Mouse (Mus musculus) heart, embryonic 13.5 days (tissue): Measurements from ENCODE around the gene Susd3. TPM values are rescaled to one million over a fixed set of nuclear protein-coding genes. Genes with fewer than 3 reads are reported as not detected.

Experiments used
- ATAC-seq: fragments of 200-750 bp; cut with Nextera tagmentation; 2 replicates; pipeline ENCODE4 v1.8.0; 2017; ENCODE audit warnings: moderate TSS enrichment; ENCODE audit not compliant: insufficient number of reproducible peaks, low FRiP score, low TSS enrichment; ENCODE audit errors: extremely low read depth
- H3K27ac ChIP-seq: fragments of 300-500 bp; sonication (generic); replicated peaks from 2 replicates; pipeline ENCODE4 v1.5.1; 2015; ENCODE audit warnings: moderate library complexity, mild to moderate bottlenecking, inconsistent platforms
- H3K27me3 ChIP-seq: fragments of 300-500 bp; sonication (generic); replicated peaks from 2 replicates; pipeline ENCODE4 v1.6.1; 2015; ENCODE audit warnings: mild to moderate bottlenecking, inconsistent platforms
- H3K36me3 ChIP-seq: fragments of 300-500 bp; sonication (generic); 2 replicates; pipeline ENCODE4 v1.6.1; 2015; ENCODE audit warnings: mild to moderate bottlenecking, inconsistent platforms
- H3K4me1 ChIP-seq: fragments of 300-500 bp; sonication (generic); 2 replicates; pipeline ENCODE4 v1.6.1; 2015; ENCODE audit warnings: inconsistent platforms
- H3K4me2 ChIP-seq: fragments of 300-500 bp; sonication (generic); 2 replicates; pipeline ENCODE4 v1.6.1; 2015; ENCODE audit warnings: inconsistent platforms, mild to moderate bottlenecking, moderate library complexity
- H3K4me3 ChIP-seq: fragments of 300-500 bp; sonication (generic); 2 replicates; pipeline ENCODE4 v1.5.1; 2015; ENCODE audit warnings: moderate library complexity, mild to moderate bottlenecking, inconsistent platforms
- H3K9ac ChIP-seq: fragments of 300-500 bp; sonication (generic); 2 replicates; pipeline ENCODE4 v1.6.1; 2015; ENCODE audit warnings: inconsistent platforms, mild to moderate bottlenecking, moderate library complexity
- H3K9me3 ChIP-seq: fragments of 300-500 bp; sonication (generic); 2 replicates; pipeline ENCODE4 v1.6.1; 2016; ENCODE audit warnings: inconsistent platforms
- WGBS: fragments of 180-500 bp; shearing (Covaris S2); methylation state at CpG from one replicate; pipeline ENCODE4 v1.1.7; 2015; ENCODE audit warnings: mixed read lengths; 5-methylcytosine and 5-hydroxymethylcytosine counted together
- polyA plus RNA-seq: library from polyadenylated mRNA; unstranded; fragments of >200 nt; fragmentation: Nextera tagmentation; extraction: Ambion mirVana; gene quantifications from 2 replicates; pipeline ENCODE4 v1.2.1, GENCODE M21; 2015

The Susd3 gene
- polyA plus RNA-seq, 1 experiment from 2014 or later, result 1.9 TPM

GRCm38 (mm10) chr13:49186798-49187287 is 61.7 kb downstream of the Susd3 start:
- Histone ChIP-seq H3K27me3 (no peaks in the 10 kb centered on the region), H3K4me1 (peaks cover 68% of the 10 kb centered on the region), H3K4me3 (peak overlapping the region; percentile 88), H3K4me2 (peak overlapping the region; percentile 99), H3K27ac (peak overlapping the region; percentile 90), H3K36me3 (no peaks in the 10 kb centered on the region), H3K9ac (peak overlapping the region; percentile 91), H3K9me3 (no peaks in the 10 kb centered on the region)
- 22% methylated on average over 11 of the region's 11 CpGs for WGBS
- ATAC-seq, result no peak

- H3K4me3 ChIP-seq, result no peak overlapping the region
- ATAC-seq, result no peak
- H3K4me1 ChIP-seq, result peaks cover 54% of the 10 kb centered on the region
- no peak overlapping the region for H3K4me2 ChIP-seq
- H3K27me3 ChIP-seq, result no peaks in the 10 kb centered on the region
- no peak overlapping the region for H3K9ac ChIP-seq
- H3K9me3 ChIP-seq, result no peaks in the 10 kb centered on the region
- H3K27ac ChIP-seq, result peak overlapping the region; percentile 36; the same call in 1 of the 2 replicates
- 33% methylated on average over 5 of the region's 5 CpGs for WGBS
- no peaks in the 10 kb centered on the region for H3K36me3 ChIP-seq
Measured at GRCm38 (mm10) chr13:49183646-49184045, 64.9 kb downstream of the Susd3 start.

DNA sequence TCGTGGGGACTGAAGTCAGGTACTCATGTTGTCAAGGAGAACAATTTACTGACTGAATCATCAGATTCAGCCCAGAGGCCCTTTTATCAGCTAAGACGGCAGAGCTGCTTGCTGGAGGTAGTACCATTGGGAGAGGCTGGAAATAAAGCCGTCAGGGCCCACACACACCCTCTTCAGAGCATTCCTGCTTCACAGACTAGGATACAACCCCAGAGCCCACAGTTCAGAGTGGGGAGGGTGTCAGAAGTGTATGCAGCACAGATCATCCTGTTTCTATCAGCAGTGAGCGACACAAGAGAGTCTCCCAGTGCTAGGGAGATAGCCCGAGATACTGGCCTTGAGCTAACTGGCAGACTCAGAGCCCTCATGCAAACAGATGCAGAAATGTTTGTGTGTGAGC is 65.3 kb downstream of the Susd3 start:
- ATAC-seq, result no peak
- Histone ChIP-seq H3K27ac (peak overlapping the region; percentile 36; the same call in 1 of the 2 replicates), H3K4me1 (peaks cover 54% of the 10 kb centered on the region), H3K36me3 (no peaks in the 10 kb centered on the region), H3K9me3 (no peaks in the 10 kb centered on the region), H3K27me3 (no peaks in the 10 kb centered on the region), H3K9ac (no peak overlapping the region; the same call in 1 of the 2 replicates), H3K4me2 (no peak overlapping the region), H3K4me3 (no peak overlapping the region)
- 23% methylated on average over 5 of the region's 5 CpGs for WGBS

DNA sequence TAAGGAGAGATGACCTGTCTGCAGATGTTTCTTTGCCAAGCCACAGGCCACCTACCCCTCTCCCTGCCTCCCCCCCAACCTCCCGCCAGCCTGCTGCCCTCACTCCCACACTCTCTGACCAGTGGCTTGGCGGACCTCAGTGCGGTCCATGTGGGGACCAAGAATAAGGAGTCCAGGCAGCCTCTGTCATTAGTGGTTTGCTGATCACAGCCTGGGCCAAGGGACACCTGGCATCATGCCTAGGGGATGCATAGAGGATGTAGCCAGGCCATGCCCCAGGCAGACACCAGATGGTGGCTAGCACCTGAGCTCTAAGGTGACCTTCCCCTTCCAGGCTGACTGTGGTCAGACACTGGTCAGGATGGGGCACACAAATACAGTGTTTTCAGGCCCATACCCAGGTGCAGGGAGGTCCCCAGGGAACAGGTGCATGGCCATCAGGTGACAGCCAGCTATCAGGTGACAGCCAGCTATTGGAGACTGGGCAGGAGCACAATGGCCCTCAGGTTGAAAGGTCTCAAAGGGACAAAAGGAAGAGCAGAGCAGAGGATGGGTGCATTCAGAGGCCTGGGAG is 67.0 kb downstream of the Susd3 start:
- H3K27ac ChIP-seq, result no peak overlapping the region
- WGBS, result 75% methylated on average over 3 of the region's 3 CpGs
- no peak overlapping the region for H3K9ac ChIP-seq
- H3K4me3 ChIP-seq, result no peak overlapping the region
- peaks cover 45% of the 10 kb centered on the region for H3K4me1 ChIP-seq
- H3K9me3 ChIP-seq, result no peaks in the 10 kb centered on the region
- H3K36me3 ChIP-seq, result no peaks in the 10 kb centered on the region
- no peak overlapping the region for H3K4me2 ChIP-seq
- no peaks in the 10 kb centered on the region for H3K27me3 ChIP-seq
- no peak for ATAC-seq

- no peaks in the 10 kb centered on the region for H3K36me3 ChIP-seq
- ATAC-seq, result no peak
- H3K4me3 ChIP-seq, result no peak overlapping the region
- no peaks in the 10 kb centered on the region for H3K9me3 ChIP-seq
- 61% methylated on average over 1 of the region's 1 CpGs for WGBS
- H3K4me2 ChIP-seq, result no peak overlapping the region
- H3K9ac ChIP-seq, result no peak overlapping the region
- H3K4me1 ChIP-seq, result peaks cover 43% of the 10 kb centered on the region
- H3K27ac ChIP-seq, result no peak overlapping the region
- no peaks in the 10 kb centered on the region for H3K27me3 ChIP-seq
Measured at GRCm38 (mm10) chr13:49180691-49181090, 67.8 kb downstream of the Susd3 start.

Other genes with a start within 250 kb of the Susd3 start
- 0.98 and 1.5 TPM in 2 replicates for gene Wnk2, start 100.7 kb downstream of the Susd3 start, polyA plus RNA-seq
- gene Ninj1, start 61.2 kb downstream of the Susd3 start, polyA plus RNA-seq, result 61.2 and 65.2 TPM in 2 replicates
- 89.0 and 91.2 TPM in 2 replicates for gene Card19, start 32.7 kb downstream of the Susd3 start, polyA plus RNA-seq
- 0.05 and 0.23 TPM in 2 replicates for gene Fgd3, start 71.6 kb upstream of the Susd3 start, polyA plus RNA-seq
- 38.7 and 40.6 TPM in 2 replicates for gene Bicd2, start 92.9 kb upstream of the Susd3 start, polyA plus RNA-seq
- 11.5 and 12.5 TPM in 2 replicates for gene Ippk, start 172.5 kb upstream of the Susd3 start, polyA plus RNA-seq
- gene Tes3-ps, start 244.6 kb upstream of the Susd3 start, polyA plus RNA-seq, result 0.72 and 1.1 TPM in 2 replicates